In genomic region chr15:28823526-28823925, GRCm38 (mm10) we compare ENCODE assay signal across 21 mouse cellular contexts.
DNase-seq lines count a peak whose midpoint lies in the region; ATAC-seq and TF ChIP-seq lines count a peak whose summit lies in the region.
"Had no signal": no experiment of that assay in that cellular context is flagged by ENCODE, and none has a peak within 500 bp of the region (broad histone marks: within the 10 kb centered on the region; RNA-seq: fewer than 3 reads in every experiment).

No protein-coding gene starts in this region.

- H3K4me1 ChIP-seq in lung, embryonic 14.5 days (ENCODE audit: insufficient read depth): no peaks in the 10 kb centered on the region
- no peaks in the 10 kb centered on the region for H3K4me1 ChIP-seq in embryonic facial prominence, embryonic 11.5 days (ENCODE audit: control insufficient read depth, insufficient read depth, low read length)
- H3K4me1 ChIP-seq: forebrain, embryonic 12.5 days; heart, embryonic 15.5 days; hindbrain, embryonic 13.5 days; midbrain, embryonic 12.5 days had no signal

- peak; percentile 72 for DNase-seq in lung, embryonic 14.5 days
- no peak for DNase-seq in lung, postnatal 25 days (ENCODE audit: low spot score)
- DNase-seq in NIH3T3 (ENCODE audit: low read depth): peak; percentile 27
- DNase-seq in embryonic facial prominence, embryonic 11.5 days (ENCODE audit: low spot score): peak; percentile 61
- DNase-seq in layer of hippocampus, adult 2 months (ENCODE audit: low spot score in 2 of 2): no peak
- no peak for DNase-seq in adrenal gland, adult 18-20 months (ENCODE audit: low spot score in 2 of 2)
- no peak for DNase-seq in thymus, postnatal 25 days
- DNase-seq: adrenal gland, postnatal 36 days; cerebellum, postnatal 14 days; heart, adult 11 months; kidney, adult 11 months; layer of hippocampus, postnatal 36 days; lung, postnatal 36 days; right cerebral cortex, postnatal 14 days had no signal

- H3K4me3 ChIP-seq in lung, embryonic 14.5 days (ENCODE audit: low read depth, low read length): no peak overlapping the region
- no peak overlapping the region for H3K4me3 ChIP-seq in embryonic facial prominence, embryonic 11.5 days (ENCODE audit: low read depth, low read length)
- H3K4me3 ChIP-seq in layer of hippocampus, adult 2 months: no peak overlapping the region
- H3K4me3 ChIP-seq: forebrain, embryonic 12.5 days; heart, embryonic 15.5 days; hindbrain, embryonic 13.5 days; midbrain, embryonic 12.5 days; myocyte had no signal

- H3K4me2 ChIP-seq in lung, embryonic 14.5 days: no peak overlapping the region
- no peak overlapping the region for H3K4me2 ChIP-seq in embryonic facial prominence, embryonic 11.5 days (ENCODE audit: low read depth, low read length)
- H3K4me2 ChIP-seq: forebrain, embryonic 12.5 days; heart, embryonic 15.5 days; hindbrain, embryonic 13.5 days; midbrain, embryonic 12.5 days had no signal

- no peak overlapping the region for H3K9ac ChIP-seq in lung, embryonic 14.5 days
- H3K9ac ChIP-seq in embryonic facial prominence, embryonic 11.5 days (replicated peaks; ENCODE audit: low read length): no peak overlapping the region
- H3K9ac ChIP-seq: forebrain, embryonic 12.5 days; heart, embryonic 15.5 days; hindbrain, embryonic 13.5 days; liver, embryonic 14.5 days; midbrain, embryonic 12.5 days had no signal

- no peaks in the 10 kb centered on the region for H3K27me3 ChIP-seq in lung, embryonic 14.5 days (ENCODE audit: insufficient read depth, low read length)
- H3K27me3 ChIP-seq in embryonic facial prominence, embryonic 11.5 days (ENCODE audit: control insufficient read depth, insufficient read depth, low read length): no peaks in the 10 kb centered on the region
- H3K27me3 ChIP-seq: forebrain, embryonic 12.5 days; heart, embryonic 15.5 days; hindbrain, embryonic 13.5 days; midbrain, embryonic 12.5 days had no signal

- H3K36me3 ChIP-seq in lung, embryonic 14.5 days (ENCODE audit: insufficient read depth): no peaks in the 10 kb centered on the region
- no peaks in the 10 kb centered on the region for H3K36me3 ChIP-seq in embryonic facial prominence, embryonic 11.5 days (replicated peaks; ENCODE audit: control insufficient read depth, insufficient read depth, low read depth, low read length)
- H3K36me3 ChIP-seq: forebrain, embryonic 12.5 days; heart, embryonic 15.5 days; hindbrain, embryonic 13.5 days; midbrain, embryonic 12.5 days had no signal

- 49% methylated on average over 2 of the region's 2 CpGs for WGBS in lung, embryonic 14.5 days
- WGBS in embryonic facial prominence, embryonic 11.5 days: 72% methylated on average over 2 of the region's 2 CpGs

- no peak for TF ChIP-seq CTCF in lung, embryonic 14.5 days (IDR thresholded peaks at IDR 0.05; ENCODE audit: low read depth)
- no peak for TF ChIP-seq CTCF in layer of hippocampus, adult 2 months (conservative IDR thresholded peaks at IDR 0.05)

- H3K27ac ChIP-seq in lung, embryonic 14.5 days (ENCODE audit: low read depth): no peak overlapping the region
- no peak overlapping the region for H3K27ac ChIP-seq in embryonic facial prominence, embryonic 11.5 days (replicated peaks; ENCODE audit: low read depth, low read length)
- no peak overlapping the region for H3K27ac ChIP-seq in layer of hippocampus, adult 2 months
- H3K27ac ChIP-seq: forebrain, embryonic 12.5 days; heart, embryonic 15.5 days; hindbrain, embryonic 13.5 days; liver, embryonic 14.5 days; midbrain, embryonic 12.5 days; stomach, postnatal 0 days had no signal

- no peak for ATAC-seq in lung, embryonic 14.5 days (ENCODE audit: insufficient read depth)
- ATAC-seq in embryonic facial prominence, embryonic 11.5 days (replicated peaks; ENCODE audit: insufficient number of reproducible peaks, low FRiP score, low TSS enrichment, low read depth): no peak

- H3K9me3 ChIP-seq in lung, embryonic 14.5 days (ENCODE audit: low read depth, low read length): no peaks in the 10 kb centered on the region
- H3K9me3 ChIP-seq in embryonic facial prominence, embryonic 11.5 days (replicated peaks; ENCODE audit: control insufficient read depth, low read length): no peaks in the 10 kb centered on the region
- H3K9me3 ChIP-seq: forebrain, embryonic 12.5 days; heart, embryonic 15.5 days; hindbrain, embryonic 13.5 days; midbrain, embryonic 12.5 days had no signal

Comparison
In these comparisons a context has a peak if more than half of its experiments do, and no peak if none do; other contexts are left out.
1. DNase-seq: peak in lung, embryonic 14.5 days (single experiment), NIH3T3 (single experiment) and embryonic facial prominence, embryonic 11.5 days (single experiment); none in lung, postnatal 25 days (single experiment), layer of hippocampus, adult 2 months (0 of 2), adrenal gland, adult 18-20 months (0 of 2) and thymus, postnatal 25 days (single experiment).